Mouse (Mus musculus) neutrophil, adult 59 days (primary cell): ENCODE measurements around the gene Mocs1. TPM values are rescaled to one million over a fixed set of nuclear protein-coding genes. Genes with fewer than 3 reads are reported as not detected.

Experiments
- total RNA-seq, 2 experiments: library from RNA; stranded (reverse); gene quantifications; 1 replicate in 1 of 2; 2 replicates in 1 of 2; pipeline ENCODE4 v1.2.4; 2023

The Mocs1 gene
- total RNA-seq, result 100 to 1,000 TPM; 121 to 127 TPM

GRCm38 (mm10) chr17:49428239-49428688 is at the start of gene Mocs1:
Gene Mocs1, plus strand, starts transcription at chr17:49428362.

Other genes starting within 250 kb of the Mocs1 start
- under 1 TPM in 1 of 2 experiments, not detected in 1; 0.07 TPM for gene Daam2, start 136.0 kb downstream of the Mocs1 start, total RNA-seq
- not detected for gene Kif6, start 186.8 kb downstream of the Mocs1 start, total RNA-seq